Mouse (Mus musculus): ENCODE measurements around the gene Il17c. TPM values are rescaled to one million over a fixed set of nuclear protein-coding genes. Genes with fewer than 3 reads are reported as not detected.

The Il17c gene
- total and polyA plus RNA-seq, 2 experiments from 2014 or later, result 0.67 TPM; not detected in 1

DNA sequence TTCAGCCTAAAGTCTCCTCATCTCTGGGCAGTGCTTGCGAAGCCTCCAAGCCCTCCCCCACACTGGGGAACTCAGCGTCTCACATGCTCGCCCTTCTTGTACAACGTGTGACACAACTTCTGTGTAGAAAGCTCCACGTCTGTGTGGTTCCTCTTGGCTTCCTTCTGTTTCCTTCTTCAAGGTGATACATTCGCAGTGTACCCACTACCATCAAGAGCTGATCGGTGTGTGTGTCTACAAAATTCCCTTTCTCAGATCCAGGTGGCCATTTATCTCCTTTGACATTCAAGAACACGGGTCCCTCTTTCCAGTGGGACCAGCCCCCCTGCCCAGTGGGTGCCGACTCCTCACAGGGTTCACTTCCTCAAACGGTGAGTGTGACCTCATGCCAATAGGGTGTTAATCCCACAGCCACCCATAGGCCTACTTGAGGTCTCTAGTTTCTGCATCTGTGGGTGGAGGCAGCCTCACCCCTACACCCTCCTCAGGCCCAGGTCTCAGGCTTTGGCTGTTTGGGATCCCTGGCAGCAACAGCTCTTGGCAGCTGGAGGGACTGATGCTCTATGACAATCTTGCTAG lies 8.3 kb downstream of the Il17c start:
- no peaks in the 10 kb centered on the region for H3K27me3 ChIP-seq (ENCODE audit: insufficient read depth, low read length)
- no peak for TF ChIP-seq CTCF (IDR thresholded peaks at IDR 0.05; ENCODE audit: low read depth)
- no peak overlapping the region for H3K4me2 ChIP-seq (ENCODE audit: low read depth)
- H3K4me3 ChIP-seq (ENCODE audit: low read depth, low read length), result no peak overlapping the region
- 0 out of 2 replicates have a peak, but pooled peaks cover 4% of the 10 kb centered on the region for H3K4me1 ChIP-seq (ENCODE audit: insufficient read depth)
- DNase-seq, result no peak
- H3K9ac ChIP-seq, result no peak overlapping the region
- H3K9me3 ChIP-seq (ENCODE audit: low read length), result no peaks in the 10 kb centered on the region
- peaks cover 12% of the 10 kb centered on the region for H3K36me3 ChIP-seq (ENCODE audit: insufficient read depth)
- no peak for ATAC-seq
- no peak overlapping the region for H3K27ac ChIP-seq (ENCODE audit: low read depth, low read length)
- 86% methylated on average over 10 of the region's 10 CpGs for WGBS

DNA sequence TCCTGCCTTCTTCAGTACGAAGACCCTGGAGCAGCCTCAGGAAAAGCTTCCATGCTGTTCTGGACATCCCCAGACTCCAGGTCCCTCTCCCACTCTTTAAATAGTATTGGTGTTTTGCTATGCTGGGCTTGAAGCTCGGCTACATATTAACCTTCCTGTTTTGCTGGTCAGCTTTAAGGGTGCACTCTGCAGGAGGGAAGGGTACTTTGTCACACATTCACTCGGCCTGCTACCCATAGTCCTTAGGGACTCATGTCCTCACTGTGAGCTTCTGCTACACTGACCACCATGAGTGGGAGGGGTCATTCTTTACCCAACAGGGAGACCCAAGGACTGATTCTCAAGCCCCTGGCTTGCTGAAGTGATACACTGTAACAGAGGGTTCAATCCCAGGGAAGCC lies 8.8 kb downstream of the Il17c start:
- Histone ChIP-seq H3K27ac (ENCODE audit: low read depth, low read length) (no peak overlapping the region), H3K9me3 (ENCODE audit: low read length) (no peaks in the 10 kb centered on the region), H3K4me1 (ENCODE audit: insufficient read depth) (0 out of 2 replicates have a peak, but pooled peaks cover 4% of the 10 kb centered on the region), H3K4me3 (ENCODE audit: low read depth, low read length) (no peak overlapping the region), H3K36me3 (ENCODE audit: insufficient read depth) (peaks cover 13% of the 10 kb centered on the region), H3K4me2 (ENCODE audit: low read depth) (no peak overlapping the region), H3K9ac (no peak overlapping the region), H3K27me3 (ENCODE audit: insufficient read depth, low read length) (no peaks in the 10 kb centered on the region)
- WGBS, result 84% methylated on average over 3 of the region's 3 CpGs
- DNase-seq, result no peak
- no peak for ATAC-seq
- TF ChIP-seq CTCF (IDR thresholded peaks at IDR 0.05; ENCODE audit: low read depth), result no peak

DNA sequence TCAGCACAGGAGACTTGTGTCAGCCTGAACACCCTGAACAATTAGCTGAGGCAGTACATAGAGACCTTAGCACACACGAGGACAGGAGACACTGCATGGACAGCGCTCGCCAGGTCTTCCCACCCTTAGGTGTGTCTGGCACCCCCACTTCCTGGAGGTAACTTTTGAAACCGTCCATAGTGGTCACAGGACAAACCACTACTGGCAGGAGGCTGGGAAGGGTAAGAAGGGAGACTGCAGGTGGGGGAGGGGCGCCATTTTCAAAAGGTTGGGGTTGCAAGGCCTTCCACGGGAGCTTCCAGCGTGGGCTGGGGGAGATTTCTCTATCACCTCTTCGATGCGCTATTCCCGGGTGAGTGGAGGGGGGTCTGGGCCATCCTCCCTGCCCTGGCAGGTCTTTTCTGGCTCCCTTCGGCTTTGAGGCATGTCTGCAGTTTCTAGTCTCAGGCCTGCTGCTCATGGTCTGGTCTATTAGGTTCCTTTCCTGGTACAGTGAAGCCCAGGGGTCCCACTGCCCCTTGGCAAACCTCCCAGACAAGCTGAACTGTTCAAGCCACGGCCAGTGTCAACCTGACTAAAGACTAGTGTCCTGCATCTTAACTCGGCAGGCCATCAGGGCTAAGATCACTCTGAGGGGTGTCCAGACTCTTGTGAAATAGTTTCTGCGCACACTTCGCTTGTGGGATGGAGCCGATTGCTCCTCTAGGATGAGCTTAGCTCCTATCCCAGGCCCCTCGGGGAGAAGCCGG lies 10.0 kb downstream of the Il17c start:
- WGBS, result 39% methylated on average over 18 of the region's 18 CpGs
- no peak overlapping the region for H3K27ac ChIP-seq (ENCODE audit: low read depth, low read length)
- no peaks in the 10 kb centered on the region for H3K27me3 ChIP-seq (ENCODE audit: insufficient read depth, low read length)
- DNase-seq (peak; percentile 8), ATAC-seq (0 out of 2 replicates have a peak, but pooled peaks have one; percentile 3)
- peak overlapping the region; percentile 47 for H3K4me2 ChIP-seq (ENCODE audit: low read depth)
- 0 out of 2 replicates have a peak overlapping the region, but pooled peaks have one; percentile 33 for H3K9ac ChIP-seq
- H3K4me3 ChIP-seq (ENCODE audit: low read depth, low read length), result peak overlapping the region; percentile 21; the same call in 1 of the 2 replicates
- H3K4me1 ChIP-seq (ENCODE audit: insufficient read depth), result 0 out of 2 replicates have a peak, but pooled peaks cover 4% of the 10 kb centered on the region
- no peaks in the 10 kb centered on the region for H3K9me3 ChIP-seq (ENCODE audit: low read length)
- peaks cover 24% of the 10 kb centered on the region for H3K36me3 ChIP-seq (ENCODE audit: insufficient read depth)
- no peak for TF ChIP-seq CTCF (IDR thresholded peaks at IDR 0.05; ENCODE audit: low read depth)

DNA sequence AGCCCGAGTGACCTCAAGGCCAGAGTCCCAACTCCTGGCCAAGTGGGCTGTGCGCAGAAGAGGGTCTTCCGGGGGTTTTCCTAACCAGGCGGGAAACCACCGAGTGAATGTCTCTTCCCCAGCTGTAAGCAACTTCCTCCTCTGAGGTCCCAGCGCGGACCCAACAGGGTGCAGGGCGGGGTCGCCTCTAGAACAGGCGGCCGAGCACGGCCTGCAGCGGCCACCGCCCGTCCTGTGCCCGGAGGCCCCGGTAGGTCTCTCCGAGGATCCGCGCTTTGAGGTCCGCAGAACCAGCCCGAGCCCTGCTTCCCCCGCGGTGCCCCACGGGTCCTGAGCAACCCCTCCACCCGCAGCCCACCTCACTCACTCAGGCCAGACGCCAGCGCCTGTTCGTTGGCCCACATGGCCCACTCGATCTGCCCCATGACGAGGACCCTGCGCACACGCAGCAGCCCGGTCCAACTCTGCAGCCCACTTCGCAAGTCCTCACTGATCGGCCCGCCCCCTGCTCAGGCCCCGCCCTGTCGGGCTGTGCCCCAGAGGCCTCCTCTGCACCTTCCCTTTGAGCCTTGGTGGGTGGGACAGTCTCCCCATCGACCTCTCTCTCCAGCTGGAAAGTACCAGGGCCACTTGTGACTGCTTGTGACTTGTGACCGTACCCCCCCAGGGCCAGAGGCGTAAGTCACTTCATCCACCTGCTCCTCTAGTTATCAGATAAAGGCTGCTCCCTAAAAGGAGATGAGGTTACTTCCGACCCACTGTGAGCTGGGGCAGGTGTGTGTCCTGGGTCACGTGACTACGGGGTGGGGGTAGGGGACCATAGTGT lies 10.8 kb downstream of the Il17c start, which contains the start of gene Cyba:
Gene Cyba (minus strand): TSS at position 488 of the 826 bp plus-strand sequence.
- H3K27me3 ChIP-seq (ENCODE audit: insufficient read depth, low read length), result no peaks in the 10 kb centered on the region
- no peaks in the 10 kb centered on the region for H3K9me3 ChIP-seq (ENCODE audit: low read length)
- peak within 1 kb of the TSS; percentile 33; the same call in 1 of the 2 replicates for H3K9ac ChIP-seq
- peaks cover 30% of the 10 kb centered on the region for H3K36me3 ChIP-seq (ENCODE audit: insufficient read depth)
- H3K4me3 ChIP-seq (ENCODE audit: low read depth, low read length), result peak within 1 kb of the TSS; percentile 21
- H3K4me1 ChIP-seq (ENCODE audit: insufficient read depth), result 0 out of 2 replicates have a peak, but pooled peaks cover 4% of the 10 kb centered on the region
- peak; percentile 17 for DNase-seq
- ATAC-seq, result peak; percentile 72
- no peak for TF ChIP-seq CTCF (IDR thresholded peaks at IDR 0.05; ENCODE audit: low read depth)
- 7% methylated on average over 45 of the region's 45 CpGs for WGBS
- no peak within 1 kb of the TSS for H3K27ac ChIP-seq (ENCODE audit: low read depth, low read length)
- peak within 1 kb of the TSS; percentile 47 for H3K4me2 ChIP-seq (ENCODE audit: low read depth)

DNA sequence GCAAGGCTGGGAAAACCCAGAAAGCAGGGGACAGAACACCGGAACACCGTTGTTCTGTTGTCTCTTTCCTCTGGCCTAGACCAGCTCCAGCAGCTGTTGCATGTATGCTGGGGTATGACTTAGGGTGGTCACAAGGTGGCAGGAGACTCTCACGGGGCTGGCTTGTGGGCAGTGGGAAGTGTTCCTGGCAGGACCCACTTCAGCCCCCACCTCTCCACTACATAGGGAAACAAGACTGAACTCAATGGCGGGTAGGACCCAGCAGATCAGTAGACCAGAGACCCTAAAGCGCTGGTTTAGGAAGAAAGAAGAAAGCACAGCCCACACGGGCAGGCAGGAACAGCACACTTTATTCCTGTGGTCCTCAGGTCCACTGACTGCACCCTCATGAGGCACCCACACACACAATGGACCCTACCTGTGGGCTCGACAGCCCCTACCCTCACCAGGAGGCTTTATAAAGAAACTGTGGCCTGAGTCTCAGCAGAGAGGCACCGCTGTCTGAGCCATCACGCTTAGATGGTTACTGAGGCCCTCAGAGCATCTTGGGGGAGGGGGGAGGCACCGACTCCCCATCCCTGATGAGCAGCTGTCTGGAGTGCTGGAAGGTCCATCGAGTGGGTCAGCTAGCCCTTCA lies 11.6 kb downstream of the Il17c start:
- ATAC-seq, result peak; percentile 30; the same call in 1 of the 2 replicates
- 65% methylated on average over 11 of the region's 11 CpGs for whole genome bisulfite sequencing
- DNase-seq, result no peak
- Histone ChIP-seq H3K4me1 (ENCODE audit: insufficient read depth) (0 out of 2 replicates have a peak, but pooled peaks cover 4% of the 10 kb centered on the region), H3K36me3 (ENCODE audit: insufficient read depth) (peaks cover 38% of the 10 kb centered on the region), H3K9me3 (ENCODE audit: low read length) (no peaks in the 10 kb centered on the region), H3K4me3 (ENCODE audit: low read depth, low read length) (no peak overlapping the region), H3K27ac (ENCODE audit: low read depth, low read length) (no peak overlapping the region), H3K27me3 (ENCODE audit: insufficient read depth, low read length) (no peaks in the 10 kb centered on the region), H3K9ac (no peak overlapping the region), H3K4me2 (ENCODE audit: low read depth) (no peak overlapping the region)
- peak; percentile 18; the same call in 1 of the 2 replicates for TF ChIP-seq CTCF (IDR thresholded peaks at IDR 0.05; ENCODE audit: low read depth)

DNA sequence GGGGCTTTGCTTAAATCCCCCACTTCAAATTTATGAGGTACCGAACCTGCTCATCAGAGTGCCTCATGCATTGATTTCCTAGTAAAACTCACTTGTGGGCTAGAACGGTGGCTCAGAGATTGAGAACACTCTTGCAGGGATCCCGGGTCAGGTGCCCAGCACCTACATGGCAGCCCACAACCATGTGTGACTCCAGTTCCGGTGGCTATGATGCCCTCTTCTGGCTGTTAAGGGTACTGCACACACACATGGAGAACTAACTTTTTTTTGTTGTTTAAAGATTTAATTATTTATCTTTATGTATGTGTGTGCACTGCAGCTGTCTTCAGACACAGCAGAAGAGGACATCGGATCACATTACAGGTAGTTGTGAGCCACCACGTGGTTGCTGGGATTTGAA lies 13.6 kb downstream of the Il17c start:
- no peak for DNase-seq
- Histone ChIP-seq H3K27me3 (ENCODE audit: insufficient read depth, low read length) (no peaks in the 10 kb centered on the region), H3K4me3 (ENCODE audit: low read depth, low read length) (no peak overlapping the region), H3K4me1 (ENCODE audit: insufficient read depth) (0 out of 2 replicates have a peak, but pooled peaks cover 4% of the 10 kb centered on the region), H3K36me3 (ENCODE audit: insufficient read depth) (peaks cover 46% of the 10 kb centered on the region), H3K4me2 (ENCODE audit: low read depth) (no peak overlapping the region), H3K27ac (ENCODE audit: low read depth, low read length) (no peak overlapping the region), H3K9me3 (ENCODE audit: low read length) (no peaks in the 10 kb centered on the region), H3K9ac (no peak overlapping the region)
- ATAC-seq, result no peak
- WGBS, result 93% methylated on average over 6 of the region's 6 CpGs
- TF ChIP-seq CTCF (IDR thresholded peaks at IDR 0.05; ENCODE audit: low read depth), result peak; percentile 55

All from forebrain, postnatal 0 days (tissue).